Comparison of ENCODE assay signal across 12 mouse cellular contexts in the genomic region with DNA sequence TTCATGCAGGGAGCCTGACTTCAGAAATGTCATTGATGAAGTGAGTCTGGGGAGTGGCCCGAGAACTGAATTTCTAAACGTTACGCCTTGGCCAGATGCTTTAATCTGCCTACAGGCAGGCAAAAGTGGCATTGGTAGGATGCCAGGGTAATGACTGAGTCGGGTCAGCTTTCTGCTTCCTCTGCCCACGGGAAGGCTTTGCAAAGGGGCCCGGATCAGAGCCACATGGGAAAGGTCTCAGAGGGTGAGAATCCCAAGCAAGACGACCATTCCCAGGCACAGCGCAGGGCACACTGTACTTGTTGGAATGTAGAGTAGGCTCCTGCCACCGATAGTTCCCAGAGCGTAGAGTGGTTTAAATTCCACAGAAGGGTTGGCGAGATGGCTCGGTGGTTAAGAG.
DNase-seq lines count a peak whose midpoint lies in the region; ATAC-seq and TF ChIP-seq lines count a peak whose summit lies in the region.
"Had no signal": no experiment of that assay in that cellular context is flagged by ENCODE, and none has a peak within 500 bp of the region (broad histone marks: within the 10 kb centered on the region; RNA-seq: fewer than 3 reads in every experiment).

No protein-coding gene starts in this region.

- H3K27ac ChIP-seq in gastrocnemius, adult 2 months: no peak overlapping the region
- peak overlapping the region; percentile 70 for H3K27ac ChIP-seq in lung, embryonic 15.5 days
- H3K27ac ChIP-seq: neural tube, embryonic 15.5 days had no signal

- intact Hi-C loops in gastrocnemius, adult 2 months (cut with DNase I): loop anchor here (5.0 kb wide), 2 partner anchors 61 to 191 kb away; no protein-coding TSS in a partner anchor
- intact Hi-C loops in gastrocnemius, postnatal 36 days (cut with DNase I): loop anchor here (5.0 kb wide), 2 partner anchors 61 to 149 kb away; no protein-coding TSS in a partner anchor

- H3K27me3 ChIP-seq in lung, embryonic 15.5 days: no peaks in the 10 kb centered on the region

- peaks cover 53% of the 10 kb centered on the region for H3K4me1 ChIP-seq in lung, embryonic 15.5 days

- 22% methylated on average over 12 of the region's 12 CpGs for WGBS in lung, embryonic 15.5 days

- H3K4me3 ChIP-seq in gastrocnemius, adult 2 months: no peak overlapping the region
- H3K4me3 ChIP-seq in lung, embryonic 15.5 days: no peak overlapping the region
- H3K4me3 ChIP-seq: midbrain, embryonic 10.5 days; neural tube, embryonic 15.5 days had no signal

- H3K4me2 ChIP-seq in lung, embryonic 15.5 days: no peak overlapping the region
- H3K4me2 ChIP-seq: neural tube, embryonic 15.5 days had no signal

- no peak for ATAC-seq in lung, embryonic 15.5 days (ENCODE audit: borderline replicate concordance, extremely low read depth, low FRiP score, low TSS enrichment)
- peak; percentile 48; the same call in 1 of the 2 replicates for ATAC-seq in megakaryocyte progenitor cell, adult 5-6 weeks (replicated peaks; ENCODE audit: poor library complexity)
- ATAC-seq: hindbrain, embryonic 16.5 days had no signal

- TF ChIP-seq CTCF in gastrocnemius, adult 2 months (IDR thresholded peaks at IDR 0.05): no peak

- H3K9me3 ChIP-seq in lung, embryonic 15.5 days: no peaks in the 10 kb centered on the region
- H3K9me3 ChIP-seq: midbrain, embryonic 10.5 days; neural tube, embryonic 15.5 days had no signal

- H3K36me3 ChIP-seq in lung, embryonic 15.5 days: no peaks in the 10 kb centered on the region
- H3K36me3 ChIP-seq: midbrain, embryonic 10.5 days; neural tube, embryonic 15.5 days had no signal

- H3K9ac ChIP-seq in lung, embryonic 15.5 days: no peak overlapping the region
- H3K9ac ChIP-seq: neural tube, embryonic 15.5 days had no signal

- DNase-seq in gastrocnemius, adult 2 months: peak; percentile 47
- DNase-seq in gastrocnemius, postnatal 36 days: no peak
- DNase-seq in lung, postnatal 25 days (ENCODE audit: low spot score): no peak
- peak; percentile 89 for DNase-seq in fibroblast of lung, adult 2 months (ENCODE audit: low read depth)
- no peak for DNase-seq in spleen, adult 12 weeks (ENCODE audit: low spot score)
- DNase-seq in urinary bladder, postnatal 10 days (ENCODE audit: low spot score): no peak
- DNase-seq: right cerebral cortex, postnatal 4 days had no signal

Comparison
In these comparisons a context has a peak if more than half of its experiments do, and no peak if none do; other contexts are left out.
1. DNase-seq: peak in gastrocnemius, adult 2 months (single experiment) and fibroblast of lung, adult 2 months (single experiment); none in gastrocnemius, postnatal 36 days (0 of 2), lung, postnatal 25 days (single experiment), spleen, adult 12 weeks (single experiment) and urinary bladder, postnatal 10 days (single experiment).